Mouse (Mus musculus) kidney, adult 11 months (tissue): ENCODE measurements around the gene Morc2a.

ENCODE experiments used
- DNase-seq: peaks from one replicate; pipeline ENCODE4 v3.0.0; 2022

Morc2a gene

DNA sequence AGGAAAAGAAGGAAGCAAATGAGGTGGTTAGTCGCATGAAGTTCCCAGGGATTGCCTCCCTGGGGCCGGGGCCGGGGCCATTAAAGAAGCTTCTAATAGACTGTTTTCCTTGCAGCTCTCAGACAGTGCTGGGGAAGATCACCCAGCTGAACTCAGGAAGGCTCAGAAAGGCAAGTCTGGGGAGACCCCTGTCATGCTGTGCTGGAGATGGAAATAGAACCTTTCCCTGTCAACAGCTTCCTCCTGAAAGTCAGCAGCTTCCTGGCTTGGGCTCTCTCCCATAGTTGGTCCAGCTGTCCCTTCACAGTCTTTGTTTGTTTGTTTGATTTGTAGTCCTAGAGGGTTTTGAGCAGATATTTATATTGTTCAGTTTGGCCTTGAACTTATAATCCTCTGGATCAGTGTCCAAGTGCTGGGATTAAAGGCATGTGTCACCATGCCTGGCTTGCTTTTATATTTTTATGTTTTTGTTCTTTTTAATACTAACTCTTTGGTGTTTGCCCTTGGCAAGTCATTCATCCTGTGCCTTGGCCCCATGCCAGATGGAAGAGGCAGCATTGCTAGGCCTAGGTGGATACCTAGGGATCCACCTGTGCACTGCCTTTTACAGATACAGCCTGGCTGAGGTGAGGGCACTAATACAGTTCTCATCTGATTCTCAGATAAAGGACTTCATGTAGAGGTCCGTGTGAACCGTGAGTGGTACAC lies 35.9 kb downstream of the Morc2a start:
- no peak for DNase-seq

DNA sequence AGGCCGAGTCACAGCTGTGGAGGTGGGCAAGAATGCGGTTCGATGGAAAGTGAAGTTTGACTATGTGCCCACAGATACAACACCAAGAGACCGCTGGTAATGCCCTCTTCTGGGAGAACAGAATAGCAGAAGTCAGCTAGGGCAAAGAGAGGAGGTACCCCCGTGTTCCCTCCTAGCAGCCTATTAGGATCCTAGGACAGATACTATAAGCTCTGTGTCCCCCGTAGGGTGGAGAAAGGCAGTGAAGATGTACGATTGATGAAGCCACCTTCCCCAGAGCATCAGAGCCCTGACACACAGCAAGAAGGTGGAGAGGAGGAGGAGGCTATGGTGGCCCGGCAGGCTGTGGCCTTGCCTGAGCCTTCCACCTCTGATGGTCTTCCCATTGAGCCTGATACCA lies 36.4 kb downstream of the Morc2a start:
- DNase-seq: no peak

- DNase-seq: no peak
These were observed 37.3 kb downstream of the Morc2a start for GRCm38 (mm10) chr11:3686318-3686717.

GRCm38 (mm10) chr11:3686885-3687284 lies 37.9 kb downstream of the Morc2a start:
- no peak for DNase-seq

GRCm38 (mm10) chr11:3691746-3692145 lies 42.8 kb downstream of the Morc2a start:
- no peak for DNase-seq

- no peak for DNase-seq
These were observed 47.2 kb downstream of the Morc2a start for GRCm38 (mm10) chr11:3696086-3696616.

DNA sequence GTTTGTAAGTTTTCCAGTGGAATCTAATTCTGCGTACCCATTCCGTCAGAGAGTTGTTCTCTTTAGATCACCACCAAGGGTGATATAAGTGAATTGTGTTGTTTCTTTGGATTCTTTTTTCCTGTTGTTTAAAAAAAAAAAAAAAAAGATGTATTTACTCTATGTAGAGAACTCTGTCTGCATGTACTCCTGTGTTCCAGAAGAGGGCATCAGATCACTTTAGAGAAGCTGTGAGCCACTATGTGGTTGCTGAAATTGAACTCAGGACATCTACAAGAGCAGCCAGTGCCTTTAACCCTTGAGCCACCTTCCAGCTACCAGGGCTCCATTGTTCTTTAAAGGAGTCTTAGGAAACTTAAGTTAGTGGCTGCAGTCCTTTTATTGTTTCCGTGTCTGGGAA lies 48.5 kb downstream of the Morc2a start:
- DNase-seq: no peak

DNA sequence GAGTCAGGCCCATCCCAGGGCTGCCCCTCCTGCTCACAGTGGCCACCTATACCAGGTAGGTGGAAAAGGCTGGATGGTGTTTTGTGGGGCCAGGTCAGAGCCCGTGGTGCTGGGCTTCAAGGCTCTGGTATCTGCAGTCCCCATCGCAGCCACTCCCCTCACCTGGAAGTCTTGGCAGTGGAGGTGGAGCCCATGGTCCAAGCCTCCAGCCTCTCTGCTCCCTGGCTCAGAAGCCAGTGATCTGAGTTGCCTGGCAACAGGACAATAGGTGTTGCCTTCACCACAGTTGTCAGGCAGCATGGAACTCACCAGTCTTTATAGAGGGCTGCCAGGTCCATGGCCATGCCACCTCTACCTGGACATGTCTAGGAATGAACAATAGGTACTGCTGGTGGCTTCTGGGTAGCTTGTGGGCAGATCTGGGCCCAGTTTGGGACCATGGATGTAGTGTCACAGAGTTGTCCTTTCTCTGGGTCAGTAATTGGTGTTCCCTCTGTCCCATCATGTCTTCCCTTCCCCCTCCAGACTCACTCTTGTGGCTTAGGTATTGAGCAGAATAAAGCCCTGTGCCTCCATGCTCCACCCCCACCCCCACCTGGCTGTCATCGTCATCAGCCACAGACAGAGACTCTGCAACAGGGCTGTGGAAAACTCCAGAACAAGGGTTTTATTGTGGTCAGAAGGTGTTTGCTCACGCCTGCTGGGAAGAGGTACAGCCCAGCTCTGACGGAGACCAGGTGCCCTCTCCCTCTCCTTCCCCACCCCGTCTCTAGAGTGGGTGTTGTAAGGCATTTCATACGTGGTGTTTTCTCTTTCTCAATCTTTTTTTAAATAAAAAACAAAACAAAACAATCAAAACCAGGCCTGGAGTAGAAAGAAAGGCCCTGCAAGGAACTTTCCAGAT lies 54.4 kb downstream of the Morc2a start:
- no peak for DNase-seq

GRCm38 (mm10) chr11:3704404-3704803 lies 55.4 kb downstream of the Morc2a start:
- no peak for DNase-seq

GRCm38 (mm10) chr11:3707057-3707456 lies 58.1 kb downstream of the Morc2a start:
- DNase-seq: no peak

DNA sequence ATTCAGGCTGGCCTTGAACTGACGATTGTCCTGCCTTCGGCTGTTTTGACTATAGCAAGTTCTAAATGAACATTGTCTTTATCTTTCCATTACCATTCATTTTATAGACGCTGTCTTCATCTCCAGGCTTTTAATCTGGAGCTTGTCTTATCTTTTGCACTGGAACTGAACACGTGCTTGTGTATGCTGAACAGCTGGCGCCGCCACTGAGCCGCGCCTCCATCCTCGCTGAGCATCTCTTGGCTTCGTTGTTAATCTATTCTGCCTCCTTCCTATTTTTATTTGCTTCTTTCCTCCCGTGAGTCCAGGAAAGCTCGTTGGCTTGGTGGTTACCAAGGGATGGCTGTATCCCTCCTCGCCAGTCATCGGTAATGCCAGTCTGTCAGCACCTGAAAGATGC lies 61.2 kb downstream of the Morc2a start:
- DNase-seq: no peak

DNA sequence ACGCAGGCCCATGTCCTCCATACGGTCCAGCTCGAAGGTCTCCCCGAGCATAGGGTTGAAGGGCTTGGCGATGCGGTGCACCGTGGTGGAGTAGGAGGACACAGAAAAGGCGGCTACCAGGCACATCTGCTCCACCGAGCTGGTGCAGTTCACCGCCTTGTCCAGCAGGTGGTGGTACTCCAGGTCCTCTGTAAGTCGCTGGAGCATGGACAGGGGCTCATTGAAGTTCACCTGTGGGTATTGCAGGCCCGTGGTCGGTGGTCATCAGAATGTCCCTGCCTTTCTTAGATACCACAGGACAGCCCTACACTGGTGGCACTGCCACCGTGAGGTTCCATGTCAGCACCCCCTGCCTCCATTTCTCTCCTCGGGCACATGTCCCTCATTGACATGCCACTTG lies 65.5 kb downstream of the Morc2a start:
- DNase-seq: peak; percentile 36

- no peak for DNase-seq
These were observed 67.7 kb downstream of the Morc2a start for GRCm38 (mm10) chr11:3716662-3717061.

GRCm38 (mm10) chr11:3722036-3722435 lies 73.0 kb downstream of the Morc2a start:
- DNase-seq: no peak

- DNase-seq: no peak
These were observed 73.9 kb downstream of the Morc2a start for GRCm38 (mm10) chr11:3722861-3723260.

DNA sequence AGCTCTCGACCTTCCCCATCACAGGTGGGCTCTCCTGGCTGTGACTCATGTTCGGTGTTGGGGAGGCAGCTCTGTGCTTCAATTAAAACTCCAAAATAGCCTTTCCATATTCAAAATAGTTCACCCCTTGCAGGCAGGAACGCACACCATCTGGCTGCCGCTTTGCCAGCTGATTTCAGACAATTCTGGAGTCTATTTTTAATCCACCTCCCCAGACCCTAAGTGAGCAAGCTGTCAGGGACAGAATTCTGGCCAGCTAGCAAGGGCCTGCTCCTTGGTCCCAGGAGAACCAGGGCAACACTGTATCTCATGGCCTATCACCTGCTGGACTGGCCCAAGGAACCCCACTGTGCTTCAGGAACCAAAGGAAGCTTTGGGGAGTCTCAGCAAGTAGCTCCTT lies 74.9 kb downstream of the Morc2a start:
- DNase-seq: no peak

- DNase-seq: no peak
These were observed 75.7 kb downstream of the Morc2a start for GRCm38 (mm10) chr11:3724726-3725125.

DNA sequence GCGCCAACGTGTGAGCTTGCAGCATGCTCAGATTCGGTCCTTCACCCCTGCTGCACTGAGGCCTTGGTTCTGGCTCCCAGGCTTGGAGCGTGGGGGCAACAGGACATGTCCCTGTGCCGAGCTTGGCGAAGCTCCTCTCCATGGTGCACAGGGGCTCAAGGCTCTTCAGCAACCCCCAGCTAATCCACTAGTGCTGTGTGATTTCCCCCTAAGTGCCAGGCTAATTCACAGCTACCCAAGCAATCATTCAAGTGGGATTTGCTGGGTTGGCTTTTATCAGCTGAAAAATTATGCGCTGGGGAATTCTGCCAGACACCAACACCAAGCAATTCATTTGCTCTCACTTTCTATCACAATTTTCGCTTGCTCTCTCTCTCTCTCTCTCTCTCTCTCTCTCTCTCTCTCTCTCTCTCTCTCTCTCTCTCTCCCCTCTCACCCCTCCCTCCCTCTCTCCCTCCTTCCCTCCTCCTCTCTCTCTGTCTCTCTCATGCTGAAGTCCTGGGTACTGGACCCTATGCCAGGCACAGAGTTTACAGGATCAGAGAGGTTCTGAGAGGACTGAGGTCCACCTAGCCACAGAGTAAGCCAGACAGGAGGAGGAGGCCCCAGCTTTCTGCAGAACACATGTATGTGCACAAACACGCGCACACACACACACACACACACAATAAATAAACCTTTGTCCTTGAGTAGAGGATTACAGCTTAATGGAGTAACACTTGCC lies 76.5 kb downstream of the Morc2a start:
- DNase-seq: no peak

DNA sequence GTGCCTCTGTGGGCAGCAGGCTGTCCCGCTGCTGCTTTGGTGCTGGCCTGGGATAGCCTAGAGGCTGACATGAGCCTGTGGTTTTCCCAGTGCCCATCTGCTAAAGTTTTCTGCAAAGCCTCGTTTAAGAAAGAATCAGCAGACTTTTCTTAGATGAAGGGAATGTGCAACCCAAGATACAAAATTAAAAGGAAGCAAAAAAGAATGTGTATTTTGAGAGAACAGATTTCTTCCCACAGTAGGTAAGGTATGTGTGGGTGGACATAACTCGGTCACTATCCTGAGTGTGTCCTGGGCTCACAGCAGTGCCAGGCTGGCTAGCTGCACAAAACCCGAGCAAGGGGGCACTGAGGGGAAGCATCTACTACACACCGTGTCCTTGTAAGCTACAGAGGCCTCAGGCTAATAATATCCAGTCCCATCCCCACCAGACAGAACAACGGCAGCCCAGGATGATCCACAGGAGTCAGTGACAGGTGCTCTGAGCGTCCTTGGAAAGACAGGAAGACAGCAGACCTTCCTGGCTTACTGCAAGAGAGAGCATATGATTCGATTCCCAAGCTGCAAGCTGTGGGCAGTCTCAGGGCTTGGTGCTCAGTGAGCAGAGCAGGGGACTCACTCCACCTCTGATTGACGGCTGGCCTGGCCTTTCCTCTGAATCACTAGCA lies 78.6 kb downstream of the Morc2a start:
- DNase-seq: no peak

DNA sequence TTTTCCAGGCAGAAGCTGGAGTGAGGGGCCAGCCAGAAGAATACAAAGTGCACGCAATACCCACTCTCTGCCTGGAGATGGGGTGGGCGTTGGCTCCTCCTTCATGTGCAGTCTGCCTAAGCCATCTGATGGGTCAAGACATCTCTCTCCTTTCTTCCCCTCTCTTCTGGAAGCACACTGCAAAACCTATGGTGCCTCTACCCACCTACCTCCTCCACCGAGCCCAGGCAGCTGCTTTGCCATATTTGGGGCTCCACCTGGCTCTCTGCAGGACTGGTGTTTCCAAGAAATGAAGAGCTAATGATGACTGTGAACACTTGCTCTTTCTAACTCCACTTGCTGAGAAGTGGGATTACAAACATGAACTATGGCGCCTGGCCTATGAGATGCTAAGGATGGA lies 82.5 kb downstream of the Morc2a start:
- no peak for DNase-seq

- DNase-seq: no peak
These were observed 85.1 kb downstream of the Morc2a start for GRCm38 (mm10) chr11:3733933-3734636.

DNA sequence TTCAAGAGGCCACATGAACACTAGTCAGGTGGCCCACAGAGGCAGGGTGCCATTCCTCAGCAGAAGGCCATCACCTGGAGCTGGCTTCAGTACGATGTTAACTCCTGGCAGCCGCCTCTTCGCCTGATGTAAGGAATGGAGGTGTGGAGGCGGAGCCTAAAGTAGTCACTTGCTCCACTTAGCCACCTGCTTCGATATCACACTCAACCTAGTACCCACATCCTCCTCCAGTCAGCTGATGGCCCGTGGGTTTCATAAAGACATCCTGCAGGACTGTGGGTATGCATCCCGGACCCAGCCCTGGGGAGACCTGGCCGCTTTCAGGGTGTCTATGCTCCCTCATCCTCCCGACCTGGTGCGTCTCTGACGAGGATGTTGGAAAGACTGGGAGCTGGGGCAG lies 86.7 kb downstream of the Morc2a start:
- no peak for DNase-seq
